ENCODE assay signal across 8 mouse cellular contexts in genomic region chr15:36987211-36987877, GRCm38 (mm10). TPM values are rescaled to one million over a fixed set of nuclear protein-coding genes. Genes with fewer than 3 reads are reported as not detected.
A peak's percentile ranks its signal among the peaks of the same experiment; 100 is the strongest.
DNase-seq lines count a peak whose midpoint lies in the region; ATAC-seq and TF ChIP-seq lines count a peak whose summit lies in the region.

No protein-coding gene starts in this region.

- peaks cover 84% of the 10 kb centered on the region for H3K4me1 ChIP-seq in heart, embryonic 13.5 days
- peaks cover 3% of the 10 kb centered on the region; the same call in 1 of the 2 replicates for H3K4me1 ChIP-seq in lung, embryonic 16.5 days (replicated peaks; ENCODE audit: control insufficient read depth, insufficient read depth, low read length)
- peaks cover 9% of the 10 kb centered on the region for H3K4me1 ChIP-seq in cerebellum, adult 2 months (ENCODE audit: control insufficient read depth, insufficient read depth, low read length)

- peak overlapping the region; percentile 59 for H3K4me2 ChIP-seq in heart, embryonic 13.5 days
- 0 out of 2 replicates have a peak overlapping the region, but pooled peaks have one; percentile 13 for H3K4me2 ChIP-seq in lung, embryonic 16.5 days (ENCODE audit: low read depth, low read length)

- H3K4me3 ChIP-seq in heart, embryonic 13.5 days, result peak overlapping the region; percentile 24
- H3K4me3 ChIP-seq in lung, embryonic 16.5 days (ENCODE audit: low read length), result no peak overlapping the region
- no peak overlapping the region for H3K4me3 ChIP-seq in cerebellum, adult 2 months (replicated peaks; ENCODE audit: insufficient read depth, low read depth, low read length)

- no peaks in the 10 kb centered on the region for H3K27me3 ChIP-seq in heart, embryonic 13.5 days (replicated peaks)
- no peaks in the 10 kb centered on the region for H3K27me3 ChIP-seq in lung, embryonic 16.5 days (ENCODE audit: control insufficient read depth, insufficient read depth, low read depth, low read length)
- no peaks in the 10 kb centered on the region for H3K27me3 ChIP-seq in cerebellum, adult 2 months (ENCODE audit: control insufficient read depth, insufficient read depth, low read length)

- peak; percentile 36 for DNase-seq in layer of hippocampus, adult 9-11 months
- DNase-seq in layer of hippocampus, postnatal 10 days (ENCODE audit: low spot score in 2 of 2), result no peak
- DNase-seq in brain, embryonic 14.5 days (ENCODE audit: low read depth), result peak; percentile 29
- no peak for DNase-seq in cerebellum, adult 2 months
- DNase-seq in adrenal gland, postnatal 36 days, result no peak
- no peak for DNase-seq in urinary bladder, postnatal 10 days (ENCODE audit: low spot score)

- H3K36me3 ChIP-seq in heart, embryonic 13.5 days, result peaks cover 3% of the 10 kb centered on the region; the same call in 1 of the 2 replicates
- H3K36me3 ChIP-seq in lung, embryonic 16.5 days (ENCODE audit: control insufficient read depth, insufficient read depth, low read length), result no peaks in the 10 kb centered on the region

- no peak; the same call in 1 of the 2 replicates for ATAC-seq in heart, embryonic 13.5 days (ENCODE audit: extremely low read depth, insufficient number of reproducible peaks, low FRiP score, low TSS enrichment)
- peak; percentile 69 for ATAC-seq in lung, embryonic 16.5 days (ENCODE audit: low read depth)

- H3K9me3 ChIP-seq in heart, embryonic 13.5 days, result no peaks in the 10 kb centered on the region
- H3K9me3 ChIP-seq in lung, embryonic 16.5 days (ENCODE audit: control insufficient read depth, low read length), result no peaks in the 10 kb centered on the region

- H3K9ac ChIP-seq in heart, embryonic 13.5 days, result peak overlapping the region; percentile 75
- H3K9ac ChIP-seq in lung, embryonic 16.5 days (ENCODE audit: low read length), result no peak overlapping the region

- 31% methylated on average over 6 of the region's 6 CpGs for WGBS in heart, embryonic 13.5 days
- WGBS in lung, embryonic 16.5 days, result 49% methylated on average over 6 of the region's 6 CpGs
- WGBS in cerebellum, adult 2 months, result 49% methylated on average over 6 of the region's 6 CpGs

- TF ChIP-seq CTCF in brain, embryonic 14.5 days (IDR thresholded peaks at IDR 0.05; ENCODE audit: borderline replicate concordance, extremely low read depth, insufficient read depth, insufficient read length), result no peak
- TF ChIP-seq CTCF in cerebellum, adult 2 months (IDR thresholded peaks at IDR 0.05; ENCODE audit: borderline replicate concordance, insufficient read depth, low read depth, low read length), result no peak

- TF ChIP-seq POLR2A in brain, embryonic 14.5 days (IDR thresholded peaks at IDR 0.05; ENCODE audit: borderline replicate concordance, extremely low read depth, insufficient read depth, insufficient read length, poor library complexity, severe bottlenecking), result no peak
- no peak for TF ChIP-seq POLR2A in cerebellum, adult 2 months (IDR thresholded peaks at IDR 0.05; ENCODE audit: borderline replicate concordance, insufficient read depth, low read length)

- peak overlapping the region; percentile 97 for H3K27ac ChIP-seq in heart, embryonic 13.5 days (replicated peaks)
- 0 out of 2 replicates have a peak overlapping the region, but pooled peaks have one; percentile 28 for H3K27ac ChIP-seq in lung, embryonic 16.5 days (ENCODE audit: low read length)
- no peak overlapping the region; the same call in 1 of the 2 replicates for H3K27ac ChIP-seq in cerebellum, adult 2 months (ENCODE audit: insufficient read depth, low read length)

RNA-seq across cellular contexts. Expression of gene Zfp706, which starts 20.2 kb away (rescaled TPM):
- 100 to 1,000 TPM; 249 to 317 TPM for total RNA-seq in layer of hippocampus, postnatal 10 days (2021)
- polyA plus RNA-seq in brain, embryonic 14.5 days (2012; rRNA removed), result 76.9 and 99.6 TPM in 2 replicates
- polyA plus RNA-seq in heart, embryonic 13.5 days (2015; fragmentation: Nextera tagmentation; extraction: Ambion mirVana), result 426 and 458 TPM in 2 replicates
- 415 and 452 TPM in 2 replicates for polyA plus RNA-seq in lung, embryonic 16.5 days (2015; fragmentation: Nextera tagmentation; extraction: Ambion mirVana)
- polyA plus RNA-seq in cerebellum, adult 2 months (2012; rRNA removed), result 120 and 125 TPM in 2 replicates
- total RNA-seq in adrenal gland, postnatal 36 days (2021), result 100 to 1,000 TPM; 203 to 216 TPM

Comparison
In these comparisons a context has a peak if more than half of its experiments do, and no peak if none do; other contexts are left out.
1. DNase-seq: peak in layer of hippocampus, adult 9-11 months (single experiment) and brain, embryonic 14.5 days (single experiment); none in layer of hippocampus, postnatal 10 days (0 of 2), cerebellum, adult 2 months (0 of 2), adrenal gland, postnatal 36 days (0 of 2) and urinary bladder, postnatal 10 days (single experiment).